Comparison of ENCODE assay signal across 8 mouse cellular contexts in the genomic region with DNA sequence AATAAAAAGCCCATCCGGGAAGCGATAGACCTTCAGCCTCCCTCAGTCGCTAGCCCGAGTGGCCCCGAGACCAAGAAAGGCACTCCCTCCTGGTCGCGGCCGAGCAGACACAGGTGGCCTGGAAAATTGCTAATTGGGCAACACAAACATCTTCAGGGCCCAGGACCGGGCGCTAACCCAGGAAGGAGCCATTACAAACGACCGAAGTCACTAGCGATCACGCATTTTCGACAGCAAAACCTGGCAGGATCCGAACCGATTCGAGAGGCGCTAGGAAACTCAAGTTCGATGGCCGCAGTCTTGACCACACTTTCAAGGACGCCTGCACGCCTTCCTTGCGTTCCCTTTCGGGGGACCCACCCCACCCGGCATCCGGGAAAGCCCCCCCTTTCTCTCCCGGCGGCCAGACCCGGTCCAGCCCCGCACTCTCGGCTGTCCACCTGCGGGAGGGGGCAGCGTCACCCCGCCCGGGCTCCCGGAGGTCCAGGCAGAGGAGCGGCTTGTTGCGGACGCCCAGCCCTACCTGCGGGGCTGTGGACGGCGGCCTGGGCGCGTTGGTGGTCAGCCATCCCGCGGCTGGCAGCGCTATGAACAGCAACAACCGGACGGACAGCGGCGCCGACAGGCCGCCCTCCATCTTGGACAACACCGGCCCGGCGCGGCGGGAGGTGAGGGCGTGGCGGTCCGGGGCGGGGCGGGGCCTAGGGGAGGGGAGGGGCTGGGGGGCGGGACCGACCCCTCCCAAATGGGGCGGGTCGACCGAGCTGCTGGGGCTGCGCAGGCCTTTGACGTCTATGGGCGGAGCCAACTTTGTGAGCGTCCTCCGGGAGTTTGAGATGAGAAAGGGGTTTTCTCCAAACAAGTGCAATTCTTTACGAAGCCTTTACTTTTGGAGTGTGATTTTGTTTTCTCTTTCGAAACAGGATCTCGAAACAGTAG. TPM values are rescaled to one million over a fixed set of nuclear protein-coding genes. Genes with fewer than 3 reads are reported as not detected.
DNase-seq lines count a peak whose midpoint lies in the region; ATAC-seq and TF ChIP-seq lines count a peak whose summit lies in the region.

No protein-coding gene starts in this region.

- H3K4me1 ChIP-seq in hindbrain, embryonic 11.5 days (replicated peaks; ENCODE audit: control insufficient read depth, insufficient read depth, low read length), result no peaks in the 10 kb centered on the region
- H3K4me1 ChIP-seq in lung, embryonic 16.5 days (replicated peaks; ENCODE audit: control insufficient read depth, insufficient read depth, low read length), result peaks cover 6% of the 10 kb centered on the region; the same call in 1 of the 2 replicates
- peaks cover 5% of the 10 kb centered on the region for H3K4me1 ChIP-seq in thymus, adult 2 months (replicated peaks; ENCODE audit: control insufficient read depth, insufficient read depth, low read length)

- H3K9me3 ChIP-seq in hindbrain, embryonic 11.5 days (ENCODE audit: control insufficient read depth, low read length), result no peaks in the 10 kb centered on the region
- H3K9me3 ChIP-seq in lung, embryonic 16.5 days (ENCODE audit: control insufficient read depth, low read length), result no peaks in the 10 kb centered on the region

- peak overlapping the region; percentile 80 for H3K9ac ChIP-seq in hindbrain, embryonic 11.5 days (ENCODE audit: low read depth, low read length)
- peak overlapping the region; percentile 92 for H3K9ac ChIP-seq in lung, embryonic 16.5 days (ENCODE audit: low read length)

- H3K4me3 ChIP-seq in hindbrain, embryonic 11.5 days (ENCODE audit: low read depth, low read length), result peak overlapping the region; percentile 87
- H3K4me3 ChIP-seq in lung, embryonic 16.5 days (ENCODE audit: low read length), result peak overlapping the region; percentile 100
- H3K4me3 ChIP-seq in thymus, adult 2 months (ENCODE audit: control insufficient read depth, insufficient read depth, low read length), result peak overlapping the region; percentile 94

- peak overlapping the region; percentile 54 for H3K27ac ChIP-seq in hindbrain, embryonic 11.5 days (ENCODE audit: low read depth, low read length)
- peak overlapping the region; percentile 73 for H3K27ac ChIP-seq in lung, embryonic 16.5 days (ENCODE audit: low read length)
- no peak overlapping the region for H3K27ac ChIP-seq in thymus, adult 2 months (ENCODE audit: control insufficient read depth, insufficient read depth, low read length)

- DNase-seq in Muller cell, postnatal 12 days (ENCODE audit: inconsistent ontology term), result peak; percentile 91
- peak; percentile 85 for DNase-seq in cerebellum, adult 9-10 months
- DNase-seq in frontal cortex, adult 2 months (ENCODE audit: extremely low spot score in 1 of 2, low spot score in 1 of 2), result peak; percentile 52 to 85
- peak; percentile 88 for DNase-seq in hindbrain, embryonic 11.5 days (ENCODE audit: low spot score)
- DNase-seq in layer of hippocampus, adult 9-11 months, result peak; percentile 88
- DNase-seq in ovary, adult 18-20 months (ENCODE audit: low spot score), result peak; percentile 84
- peak; percentile 88 for DNase-seq in thymus, adult 2 months

- TF ChIP-seq CTCF in thymus, adult 2 months (IDR thresholded peaks at IDR 0.05; ENCODE audit: borderline replicate concordance, control insufficient read depth, extremely low read depth, insufficient read depth, low read length, poor library complexity), result no peak

- no peaks in the 10 kb centered on the region for H3K36me3 ChIP-seq in hindbrain, embryonic 11.5 days (ENCODE audit: control insufficient read depth, insufficient read depth, low read length)
- H3K36me3 ChIP-seq in lung, embryonic 16.5 days (ENCODE audit: control insufficient read depth, insufficient read depth, low read length), result peaks cover 7% of the 10 kb centered on the region
- no peaks in the 10 kb centered on the region; the same call in 1 of the 2 replicates for H3K36me3 ChIP-seq in thymus, adult 2 months (ENCODE audit: control insufficient read depth, insufficient read depth, low read length)

- under 1% methylated on average over 52 of the region's 77 CpGs for WGBS in hindbrain, embryonic 11.5 days
- under 1% methylated on average over 63 of the region's 77 CpGs for WGBS in lung, embryonic 16.5 days
- WGBS in thymus, adult 2 months, result under 1% methylated on average over 66 of the region's 77 CpGs

- peak overlapping the region; percentile 63 for H3K4me2 ChIP-seq in hindbrain, embryonic 11.5 days (replicated peaks; ENCODE audit: low read depth, low read length)
- H3K4me2 ChIP-seq in lung, embryonic 16.5 days (ENCODE audit: low read depth, low read length), result peak overlapping the region; percentile 83

- H3K27me3 ChIP-seq in hindbrain, embryonic 11.5 days (ENCODE audit: control insufficient read depth, insufficient read depth, low read length), result no peaks in the 10 kb centered on the region
- H3K27me3 ChIP-seq in lung, embryonic 16.5 days (ENCODE audit: control insufficient read depth, insufficient read depth, low read depth, low read length), result no peaks in the 10 kb centered on the region
- H3K27me3 ChIP-seq in thymus, adult 2 months (ENCODE audit: control insufficient read depth, insufficient read depth, low read length), result no peaks in the 10 kb centered on the region

- peak; percentile 93 for ATAC-seq in hindbrain, embryonic 11.5 days (ENCODE audit: low FRiP score)
- ATAC-seq in lung, embryonic 16.5 days (ENCODE audit: low read depth), result peak; percentile 97

- TF ChIP-seq POLR2A in thymus, adult 2 months (IDR thresholded peaks at IDR 0.05; ENCODE audit: control insufficient read depth, extremely low read depth, insufficient read depth, low read length, poor library complexity), result 0 out of 2 replicates have a peak, but pooled peaks have one; percentile 19

RNA-seq across cellular contexts. Expression of gene Ginm1, which starts 12.1 kb away (rescaled TPM):
- 28.7 and 32.4 TPM in 2 replicates for polyA plus RNA-seq in frontal cortex, adult 2 months (2012; rRNA removed)
- 53.1 and 57.1 TPM in 2 replicates for polyA plus RNA-seq in hindbrain, embryonic 11.5 days (2014; fragmentation: Nextera tagmentation; extraction: Ambion mirVana)
- polyA plus RNA-seq in lung, embryonic 16.5 days (2015; fragmentation: Nextera tagmentation; extraction: Ambion mirVana), result 96.3 and 103 TPM in 2 replicates
- polyA plus RNA-seq in thymus, adult 2 months (2012; rRNA removed), result 20.2 and 23.7 TPM in 2 replicates

RNA-seq across cellular contexts. Expression of gene Ppil4, which starts 12.2 kb away (rescaled TPM):
- polyA plus RNA-seq in frontal cortex, adult 2 months (2012; rRNA removed), result 24.8 and 27.9 TPM in 2 replicates
- polyA plus RNA-seq in hindbrain, embryonic 11.5 days (2014; fragmentation: Nextera tagmentation; extraction: Ambion mirVana), result 47.1 and 51.0 TPM in 2 replicates
- 37.6 and 38.8 TPM in 2 replicates for polyA plus RNA-seq in lung, embryonic 16.5 days (2015; fragmentation: Nextera tagmentation; extraction: Ambion mirVana)
- 11.4 and 13.4 TPM in 2 replicates for polyA plus RNA-seq in thymus, adult 2 months (2012; rRNA removed)

RNA-seq across cellular contexts. Expression of gene Zc3h12d, which starts 51.8 kb away (rescaled TPM):
- polyA plus RNA-seq in frontal cortex, adult 2 months (2012; rRNA removed), result 0.15 and 0.22 TPM in 2 replicates
- polyA plus RNA-seq in hindbrain, embryonic 11.5 days (2014; fragmentation: Nextera tagmentation; extraction: Ambion mirVana), result 0.05 and 0.06 TPM in 2 replicates
- 0.06 and 0.13 TPM in 2 replicates for polyA plus RNA-seq in lung, embryonic 16.5 days (2015; fragmentation: Nextera tagmentation; extraction: Ambion mirVana)
- 5.6 and 6.7 TPM in 2 replicates for polyA plus RNA-seq in thymus, adult 2 months (2012; rRNA removed)

RNA-seq across cellular contexts. Expression of gene Katna1, which starts 54.7 kb away (rescaled TPM):
- polyA plus RNA-seq in frontal cortex, adult 2 months (2012; rRNA removed), result 13.6 and 13.8 TPM in 2 replicates
- polyA plus RNA-seq in hindbrain, embryonic 11.5 days (2014; fragmentation: Nextera tagmentation; extraction: Ambion mirVana), result 66.5 and 68.7 TPM in 2 replicates
- polyA plus RNA-seq in lung, embryonic 16.5 days (2015; fragmentation: Nextera tagmentation; extraction: Ambion mirVana), result 52.6 and 55.5 TPM in 2 replicates
- polyA plus RNA-seq in thymus, adult 2 months (2012; rRNA removed), result 5.4 and 8.0 TPM in 2 replicates
